Mouse (Mus musculus) G1E (cell line): ENCODE data around the gene Myo15. TPM values are rescaled to one million over a fixed set of nuclear protein-coding genes. Genes with fewer than 3 reads are reported as not detected.
"Not testable (repeated sequence)": the region's sequence is repeated elsewhere in the genome, so short reads cannot be mapped to it uniquely, and the experiment has no call there.

Experiments
- ATAC-seq: 2 replicates; pipeline ENCODE4 v1.8.0; 2016; ENCODE audit warnings: mild to moderate bottlenecking; ENCODE audit not compliant: insufficient number of reproducible peaks, poor library complexity, low FRiP score, severe bottlenecking; ENCODE audit errors: extremely low read depth
- DNase-seq: peaks from one replicate; pipeline ENCODE4 v3.0.0; 2012; ENCODE audit warnings: low spot score
- H3K27me3 ChIP-seq: 2 replicates; pipeline ENCODE4 v1.6.1; 2012; ENCODE audit warnings: mild to moderate bottlenecking, low read length, inconsistent platforms; ENCODE audit not compliant: insufficient read depth
- H3K36me3 ChIP-seq: replicated peaks from 2 replicates; pipeline ENCODE3; 2012; ENCODE audit warnings: mild to moderate bottlenecking, inconsistent platforms
- H3K4me1 ChIP-seq: 2 replicates; pipeline ENCODE4 v1.6.1; 2012; ENCODE audit warnings: low read depth, low read length, inconsistent platforms, mixed read lengths; ENCODE audit not compliant: insufficient read depth
- H3K4me3 ChIP-seq: 2 replicates; pipeline ENCODE4 v1.5.1; 2012; ENCODE audit warnings: low read depth, mild to moderate bottlenecking, inconsistent platforms, low read length, moderate library complexity, mixed read lengths
- H3K9me3 ChIP-seq: replicated peaks from 2 replicates; pipeline ENCODE4 v1.6.1; 2012; ENCODE audit warnings: inconsistent platforms
- CTCF ChIP-seq: IDR thresholded peaks from 2 replicates; pipeline ENCODE4 v1.5.1; 2012; ENCODE audit warnings: low read depth, low read length, inconsistent platforms, mixed read lengths
- GATA1 ChIP-seq: IDR thresholded peaks from 2 replicates; pipeline ENCODE4 v1.6.1; 2012; ENCODE audit warnings: borderline replicate concordance, low read length, inconsistent platforms, mixed read lengths
- GATA2 ChIP-seq: IDR thresholded peaks from 2 replicates; pipeline ENCODE4 v1.6.1; 2012; ENCODE audit warnings: low read depth, low read length, inconsistent platforms, borderline replicate concordance
- POLR2AphosphoS5 ChIP-seq: IDR thresholded peaks from 2 replicates; pipeline ENCODE4 v1.6.1; 2012; ENCODE audit warnings: low read depth, low read length, inconsistent platforms; ENCODE audit not compliant: insufficient replicate concordance
- TAL1 ChIP-seq: conservative IDR thresholded peaks from 2 replicates; pipeline ENCODE4 v1.6.1; 2012; ENCODE audit warnings: low read depth, low read length, inconsistent platforms, mixed read lengths
- polyA plus RNA-seq: library from polyadenylated mRNA; stranded (reverse); fragments of >175 nt; gene quantifications from 2 replicates; pipeline ENCODE4 v1.2.3, GENCODE M21; 2012
- total RNA-seq, 2 experiments: library from RNA; stranded (forward) in 1 of 2; stranded (reverse) in 1 of 2; fragments of 200-1000 nt in 1 of 2; fragments of >200 nt in 1 of 2; fragmentation: Nextera tagmentation in 1 of 2; gene quantifications; 2 replicates each; pipeline ENCODE4 v1.2.3; 2014 to 2017

Gene Myo15
- total and polyA plus RNA-seq, 3 experiments: 0.03 to 0.08 (median 0.05) TPM

DNA sequence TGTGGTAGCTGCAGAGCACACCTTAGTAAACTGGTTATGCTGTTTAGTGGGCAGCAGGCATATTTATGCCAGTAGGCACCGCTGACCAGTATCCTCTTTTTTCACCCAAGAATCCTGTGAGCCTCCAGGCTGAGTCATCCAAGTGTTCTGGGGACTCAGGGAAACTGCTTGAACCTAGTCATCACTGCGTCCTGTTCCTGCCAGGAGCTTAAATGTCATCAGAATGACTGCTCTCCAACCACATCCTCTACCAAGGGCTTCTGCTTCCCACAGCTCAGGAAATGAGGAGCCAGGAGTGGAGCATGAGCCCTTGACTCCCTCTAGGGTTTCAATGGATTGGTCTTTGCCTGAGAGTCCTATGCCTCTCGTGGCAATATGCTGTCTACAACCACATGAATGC is 32.5 kb upstream of the Myo15 start:
- no peaks in the 10 kb centered on the region for H3K27me3 ChIP-seq
- no peak for TF ChIP-seq POLR2AphosphoS5
- ATAC-seq (no peak), DNase-seq (no peak)
- no peaks in the 10 kb centered on the region for H3K9me3 ChIP-seq
- H3K4me3 ChIP-seq: no peak overlapping the region
- H3K4me1 ChIP-seq: peaks cover 4% of the 10 kb centered on the region; the same call in 1 of the 2 replicates
- H3K36me3 ChIP-seq: peaks cover 86% of the 10 kb centered on the region

DNA sequence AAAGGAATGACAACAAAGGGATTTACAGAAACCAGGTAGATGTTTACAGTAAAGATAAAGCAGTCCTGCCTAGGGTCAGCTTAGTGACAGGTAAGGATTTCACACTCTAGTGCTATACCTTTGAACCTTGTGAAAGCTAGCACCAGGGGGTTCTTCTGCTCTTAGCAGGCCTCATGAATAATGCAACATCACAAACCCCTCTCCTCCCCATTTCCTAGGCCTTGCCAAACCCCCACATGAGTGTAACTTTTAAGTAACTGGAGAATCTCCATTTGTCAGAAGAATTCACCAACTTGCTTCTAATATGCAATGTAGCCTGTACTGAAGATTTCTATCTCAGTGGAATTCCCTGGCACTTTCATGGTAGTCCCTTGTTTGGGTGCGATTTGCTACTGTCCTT is 29.5 kb upstream of the Myo15 start:
- not testable (repeated sequence) for H3K4me3 ChIP-seq, H3K4me1 ChIP-seq, ATAC-seq, H3K9me3 ChIP-seq, DNase-seq, H3K27me3 ChIP-seq
- H3K36me3 ChIP-seq: peaks cover 90% of the 10 kb centered on the region

DNA sequence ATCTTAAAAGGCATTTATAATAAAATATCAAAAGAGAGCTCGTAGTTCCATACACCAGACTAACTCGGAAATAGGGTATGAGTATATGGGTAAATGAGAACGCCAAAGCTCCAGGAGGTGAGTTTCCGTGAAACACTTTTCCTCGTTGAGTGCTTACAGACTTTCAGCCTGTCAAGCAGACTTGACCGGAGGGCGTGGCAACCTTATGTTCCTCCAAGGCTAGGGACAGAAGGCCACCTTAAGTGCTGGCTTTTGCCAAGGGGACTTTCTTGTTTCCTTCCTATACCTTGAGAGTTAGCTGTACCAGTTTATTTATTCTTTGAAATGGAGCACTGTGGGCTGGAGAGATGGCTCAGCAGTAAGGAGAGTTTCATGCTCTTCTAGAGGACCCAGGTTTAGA is 29.0 kb upstream of the Myo15 start:
- Histone ChIP-seq H3K4me1 (no peaks in the 10 kb centered on the region), H3K9me3 (no peaks in the 10 kb centered on the region), H3K27me3 (no peaks in the 10 kb centered on the region), H3K4me3 (no peak overlapping the region), H3K36me3 (peaks cover 87% of the 10 kb centered on the region)
- no peak for DNase-seq
- TF ChIP-seq GATA2 (no peak), POLR2AphosphoS5 (no peak), GATA1 (no peak), TAL1 (no peak), CTCF (no peak)
- no peak for ATAC-seq

DNA sequence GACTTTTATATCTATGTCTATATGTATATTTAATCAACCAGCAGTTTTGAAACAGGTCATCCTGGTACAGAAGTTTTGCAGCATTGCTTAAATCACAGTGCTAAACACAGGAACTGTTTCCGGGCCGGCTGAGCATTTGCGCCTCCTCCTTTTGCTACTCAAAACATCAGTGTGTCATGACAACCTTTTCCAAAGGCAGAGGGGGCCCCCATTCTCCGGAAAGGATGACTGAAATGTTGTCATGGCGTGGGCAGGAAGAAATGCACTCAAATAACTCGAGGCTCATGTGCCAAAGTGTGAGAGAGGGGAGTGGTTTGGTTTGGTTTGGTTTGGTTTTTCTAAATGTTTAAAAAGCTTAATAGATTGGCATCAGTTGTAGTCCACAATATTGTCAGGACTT is 26.2 kb upstream of the Myo15 start:
- no peak for ATAC-seq
- H3K36me3 ChIP-seq: peaks cover 65% of the 10 kb centered on the region
- no peaks in the 10 kb centered on the region for H3K9me3 ChIP-seq
- DNase-seq: no peak
- H3K4me1 ChIP-seq: no peaks in the 10 kb centered on the region
- TF ChIP-seq CTCF (no peak), POLR2AphosphoS5 (no peak), GATA1 (no peak), GATA2 (no peak), TAL1 (no peak)
- H3K27me3 ChIP-seq: no peaks in the 10 kb centered on the region
- no peak overlapping the region for H3K4me3 ChIP-seq

DNA sequence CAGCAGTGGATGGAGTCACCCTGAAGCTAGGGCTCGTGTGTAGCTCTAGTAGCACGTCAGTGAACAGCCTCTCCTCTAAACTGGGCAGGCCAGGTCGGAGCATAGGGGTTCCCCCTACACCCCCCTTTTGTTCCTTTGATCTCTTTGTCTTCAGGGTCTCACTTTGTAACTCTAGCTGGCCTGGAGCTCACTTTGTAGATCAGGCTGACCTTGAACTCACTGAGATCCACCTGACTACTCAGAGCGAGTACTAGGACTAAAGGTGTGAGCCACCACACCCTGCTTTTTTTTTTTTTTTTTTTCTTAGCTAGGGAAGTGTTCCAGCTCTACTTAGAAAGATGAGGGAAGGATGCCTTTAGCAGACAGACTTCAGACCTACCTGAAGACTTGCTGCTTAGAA is 25.1 kb upstream of the Myo15 start:
- ATAC-seq: no peak
- H3K36me3 ChIP-seq: peaks cover 58% of the 10 kb centered on the region

DNA sequence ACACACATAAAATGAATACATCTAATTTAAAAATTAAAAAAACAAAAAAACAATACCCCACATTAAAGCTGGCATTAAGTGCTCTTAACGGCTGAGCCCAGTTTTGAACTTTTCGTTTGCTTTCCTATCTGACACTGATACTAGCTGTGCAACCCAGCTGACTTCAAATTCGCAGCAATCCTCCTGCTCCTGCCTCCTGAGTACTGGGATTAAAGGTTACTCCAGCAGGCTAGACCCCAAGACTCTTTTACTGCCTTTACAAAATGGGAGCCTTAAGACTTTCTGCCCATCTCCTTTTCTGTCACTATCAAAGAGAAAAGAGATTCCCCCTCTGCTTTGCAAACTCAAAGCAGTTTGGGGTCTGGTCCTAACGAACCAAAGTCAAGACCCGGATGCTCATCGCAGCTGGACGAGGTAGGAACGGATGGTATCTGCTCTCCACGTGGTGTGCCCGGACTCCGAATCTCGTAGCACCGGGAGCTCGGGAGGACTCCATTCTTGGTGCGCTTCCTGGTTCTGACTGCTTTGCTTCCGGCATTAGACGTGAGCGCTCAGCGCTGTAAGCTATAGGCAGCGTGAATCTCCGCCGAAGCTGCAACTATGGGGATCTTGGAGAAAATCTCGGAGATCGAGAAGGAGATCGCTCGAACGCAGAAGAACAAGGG is 14.9 kb upstream of the Myo15 start, which contains the start of gene Drg2:
Drg2 (plus strand) TSS at position 512 of the 665 bp plus-strand sequence.
- DNase-seq: peak; percentile 83
- ATAC-seq: peak; percentile 76
- Histone ChIP-seq H3K9me3 (no peaks in the 10 kb centered on the region; the same call in 1 of the 2 replicates), H3K4me3 (peak within 1 kb of the TSS; percentile 80), H3K36me3 (peaks cover 43% of the 10 kb centered on the region), H3K27me3 (no peaks in the 10 kb centered on the region), H3K4me1 (peaks cover 30% of the 10 kb centered on the region)
- TF ChIP-seq TAL1: no peak
- TF ChIP-seq POLR2AphosphoS5: no peak
- no peak for TF ChIP-seq GATA1
- no peak for TF ChIP-seq GATA2
- no peak for TF ChIP-seq CTCF

More for the DNA sequence above, 25.1 kb upstream of the Myo15 start:
- H3K4me3 ChIP-seq: no peak overlapping the region
- no peak for TF ChIP-seq TAL1
- no peak for TF ChIP-seq GATA1
- no peak for TF ChIP-seq CTCF
- TF ChIP-seq POLR2AphosphoS5: no peak
- TF ChIP-seq GATA2: no peak
- no peaks in the 10 kb centered on the region for H3K9me3 ChIP-seq
- H3K27me3 ChIP-seq: no peaks in the 10 kb centered on the region
- no peak for DNase-seq
- no peaks in the 10 kb centered on the region for H3K4me1 ChIP-seq

DNA sequence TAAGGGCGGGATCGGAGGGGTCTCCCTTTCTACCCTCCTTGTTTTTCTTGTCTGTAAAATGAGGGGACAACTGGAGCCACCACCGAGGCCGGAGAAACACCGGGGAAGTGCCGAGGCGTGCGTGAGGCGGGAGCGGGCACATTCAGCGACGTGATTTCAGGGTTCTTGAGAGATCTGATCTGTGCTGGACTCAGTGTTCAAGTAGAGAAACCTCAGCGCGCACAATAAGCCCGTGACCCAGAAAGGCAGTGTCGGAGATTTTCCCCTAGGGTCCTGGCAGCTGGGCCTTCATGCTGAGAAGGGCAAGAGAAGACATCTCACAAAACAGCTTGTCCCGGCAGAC is 14.4 kb upstream of the Myo15 start:
- ATAC-seq (no peak), DNase-seq (no peak)
- Histone ChIP-seq H3K4me3 (peak overlapping the region; percentile 80), H3K27me3 (no peaks in the 10 kb centered on the region), H3K9me3 (no peaks in the 10 kb centered on the region; the same call in 1 of the 2 replicates), H3K4me1 (peaks cover 30% of the 10 kb centered on the region), H3K36me3 (peaks cover 46% of the 10 kb centered on the region)
- TF ChIP-seq POLR2AphosphoS5 (no peak), TAL1 (no peak), GATA1 (no peak), CTCF (no peak), GATA2 (no peak)
